Mouse (Mus musculus) brain, embryonic 14.5 days (tissue): Measurements from ENCODE around the gene Rasl11b.

Experiments
- CTCF ChIP-seq: fragments of 200-500 bp; IDR thresholded peaks from 2 replicates; pipeline ENCODE4 v1.5.1; 2012; ENCODE audit warnings: inconsistent platforms, mild to moderate bottlenecking, moderate library complexity, borderline replicate concordance; ENCODE audit not compliant: insufficient read depth, insufficient read length; ENCODE audit errors: extremely low read depth
- POLR2A ChIP-seq: fragments of 200-500 bp; IDR thresholded peaks from 2 replicates; pipeline ENCODE4 v1.6.1; 2012; ENCODE audit warnings: mild to moderate bottlenecking, inconsistent platforms, borderline replicate concordance; ENCODE audit not compliant: poor library complexity, insufficient read depth, insufficient read length, severe bottlenecking; ENCODE audit errors: extremely low read depth

GRCm38 (mm10) chr5:74230525-74230924 is 35.4 kb downstream of the Rasl11b start:
- TF ChIP-seq POLR2A (no peak), CTCF (no peak)
